Mouse (Mus musculus): ENCODE measurements around the gene Oas1d. TPM values are rescaled to one million over a fixed set of nuclear protein-coding genes. Genes with fewer than 3 reads are reported as not detected.
"Not testable (repeated sequence)": the region's sequence is repeated elsewhere in the genome, so short reads cannot be mapped to it uniquely, and the experiment has no call there.

Gene Oas1d
- polyA plus RNA-seq (2015; fragmentation: Nextera tagmentation; extraction: Ambion mirVana): 0.14 TPM in 1 of 2 replicates, not detected in the other

- H3K4me3 ChIP-seq; H3K27ac ChIP-seq (replicated peaks); ATAC-seq (ENCODE audit: low FRiP score, low read depth); H3K36me3 ChIP-seq; H3K27me3 ChIP-seq; H3K4me1 ChIP-seq (replicated peaks); H3K4me2 ChIP-seq; H3K9ac ChIP-seq; H3K9me3 ChIP-seq: not testable (repeated sequence)
- whole genome bisulfite sequencing: 55% methylated on average over 8 of the region's 8 CpGs
Observed at GRCm38 (mm10) chr5:120914204-120914603, at the start of gene Oas1d. Oas1d (plus strand) TSS chr5:120914536.

- H3K4me1 ChIP-seq (replicated peaks): no peaks in the 10 kb centered on the region
- whole genome bisulfite sequencing: 80% methylated on average over 3 of the region's 3 CpGs
- no peaks in the 10 kb centered on the region for H3K36me3 ChIP-seq
- no peak overlapping the region for H3K4me2 ChIP-seq
- H3K9me3 ChIP-seq: no peaks in the 10 kb centered on the region
- no peak overlapping the region for H3K4me3 ChIP-seq
- no peak for ATAC-seq (ENCODE audit: low FRiP score, low read depth)
- H3K27ac ChIP-seq (replicated peaks): no peak overlapping the region
- no peak overlapping the region for H3K9ac ChIP-seq
- no peaks in the 10 kb centered on the region for H3K27me3 ChIP-seq
Observed at GRCm38 (mm10) chr5:120865336-120865860, 48.9 kb upstream of the Oas1d start.

GRCm38 (mm10) chr5:120869436-120870015 lies 44.8 kb upstream of the Oas1d start:
- Histone ChIP-seq H3K4me1 (replicated peaks) (no peaks in the 10 kb centered on the region), H3K4me2 (no peak overlapping the region), H3K9ac (no peak overlapping the region), H3K36me3 (no peaks in the 10 kb centered on the region), H3K27ac (replicated peaks) (no peak overlapping the region), H3K4me3 (no peak overlapping the region), H3K9me3 (no peaks in the 10 kb centered on the region), H3K27me3 (no peaks in the 10 kb centered on the region)
- 81% methylated on average over 7 of the region's 7 CpGs for WGBS
- ATAC-seq (ENCODE audit: low FRiP score, low read depth): no peak

- no peak overlapping the region for H3K9ac ChIP-seq
- H3K4me3 ChIP-seq: no peak overlapping the region
- ATAC-seq (ENCODE audit: low FRiP score, low read depth): no peak
- no peaks in the 10 kb centered on the region for H3K27me3 ChIP-seq
- no peak overlapping the region for H3K4me2 ChIP-seq
- no peaks in the 10 kb centered on the region for H3K9me3 ChIP-seq
- WGBS: 65% methylated on average over 3 of the region's 3 CpGs
- H3K4me1 ChIP-seq (replicated peaks): no peaks in the 10 kb centered on the region
- H3K27ac ChIP-seq (replicated peaks): no peak overlapping the region
- no peaks in the 10 kb centered on the region for H3K36me3 ChIP-seq
Observed at GRCm38 (mm10) chr5:120870081-120870480, 44.3 kb upstream of the Oas1d start.

- H3K9me3 ChIP-seq: no peaks in the 10 kb centered on the region
- H3K4me3 ChIP-seq: no peak overlapping the region
- H3K9ac ChIP-seq: no peak overlapping the region
- H3K4me1 ChIP-seq (replicated peaks): no peaks in the 10 kb centered on the region
- no peak for ATAC-seq (ENCODE audit: low FRiP score, low read depth)
- 84% methylated on average over 7 of the region's 7 CpGs for WGBS
- H3K36me3 ChIP-seq: no peaks in the 10 kb centered on the region
- no peak overlapping the region for H3K4me2 ChIP-seq
- no peaks in the 10 kb centered on the region for H3K27me3 ChIP-seq
- no peak overlapping the region for H3K27ac ChIP-seq (replicated peaks)
Observed at GRCm38 (mm10) chr5:120870782-120871181, 43.6 kb upstream of the Oas1d start.

GRCm38 (mm10) chr5:120871469-120871868 lies 42.9 kb upstream of the Oas1d start:
- no peaks in the 10 kb centered on the region for H3K36me3 ChIP-seq
- H3K27me3 ChIP-seq: no peaks in the 10 kb centered on the region
- H3K4me1 ChIP-seq (replicated peaks): no peaks in the 10 kb centered on the region
- H3K27ac ChIP-seq (replicated peaks): no peak overlapping the region
- H3K9me3 ChIP-seq: no peaks in the 10 kb centered on the region
- no peak for ATAC-seq (ENCODE audit: low FRiP score, low read depth)
- 60% methylated on average over 2 of the region's 2 CpGs for WGBS
- H3K4me3 ChIP-seq: no peak overlapping the region
- H3K9ac ChIP-seq: no peak overlapping the region
- no peak overlapping the region for H3K4me2 ChIP-seq

- not testable (repeated sequence) for H3K4me3 ChIP-seq; H3K27me3 ChIP-seq; ATAC-seq (ENCODE audit: low FRiP score, low read depth); H3K27ac ChIP-seq (replicated peaks); H3K36me3 ChIP-seq; H3K9me3 ChIP-seq; H3K4me1 ChIP-seq (replicated peaks); H3K4me2 ChIP-seq; H3K9ac ChIP-seq
- 70% methylated on average over 2 of the region's 3 CpGs for WGBS
Observed at GRCm38 (mm10) chr5:120876839-120877238, 37.5 kb upstream of the Oas1d start.

GRCm38 (mm10) chr5:120877407-120877806 lies 36.9 kb upstream of the Oas1d start:
- H3K4me1 ChIP-seq (replicated peaks); H3K27ac ChIP-seq (replicated peaks); H3K4me2 ChIP-seq; H3K9me3 ChIP-seq; H3K36me3 ChIP-seq; H3K4me3 ChIP-seq; H3K27me3 ChIP-seq; ATAC-seq (ENCODE audit: low FRiP score, low read depth); H3K9ac ChIP-seq: not testable (repeated sequence)
- 80% methylated on average over 2 of the region's 2 CpGs for WGBS

- WGBS: 65% methylated on average over 2 of the region's 2 CpGs
- not testable (repeated sequence) for H3K4me2 ChIP-seq; H3K9me3 ChIP-seq; H3K27me3 ChIP-seq; H3K4me1 ChIP-seq (replicated peaks); ATAC-seq (ENCODE audit: low FRiP score, low read depth); H3K36me3 ChIP-seq; H3K9ac ChIP-seq; H3K4me3 ChIP-seq; H3K27ac ChIP-seq (replicated peaks)
Observed at GRCm38 (mm10) chr5:120878803-120879202, 35.5 kb upstream of the Oas1d start.

GRCm38 (mm10) chr5:120881681-120882080 lies 32.7 kb upstream of the Oas1d start:
- not testable (repeated sequence) for H3K9me3 ChIP-seq; H3K4me2 ChIP-seq; H3K27me3 ChIP-seq; H3K36me3 ChIP-seq; ATAC-seq (ENCODE audit: low FRiP score, low read depth); H3K4me1 ChIP-seq (replicated peaks); H3K4me3 ChIP-seq; H3K27ac ChIP-seq (replicated peaks); H3K9ac ChIP-seq
- 97% methylated on average over 6 of the region's 6 CpGs for WGBS

- not testable (repeated sequence) for H3K27ac ChIP-seq (replicated peaks); H3K9me3 ChIP-seq; H3K4me3 ChIP-seq; ATAC-seq (ENCODE audit: low FRiP score, low read depth); H3K36me3 ChIP-seq; H3K4me2 ChIP-seq; H3K27me3 ChIP-seq; H3K9ac ChIP-seq; H3K4me1 ChIP-seq (replicated peaks)
- 35% methylated on average over 6 of the region's 9 CpGs for WGBS
Observed at GRCm38 (mm10) chr5:120887413-120887812, 26.9 kb upstream of the Oas1d start, which contains the start of gene Oas1g. Oas1g (minus strand) TSS chr5:120887613.

- Histone ChIP-seq H3K27ac (replicated peaks) (no peak overlapping the region), H3K4me2 (no peak overlapping the region), H3K9ac (no peak overlapping the region), H3K27me3 (no peaks in the 10 kb centered on the region), H3K36me3 (no peaks in the 10 kb centered on the region), H3K4me3 (no peak overlapping the region), H3K9me3 (no peaks in the 10 kb centered on the region), H3K4me1 (replicated peaks) (no peaks in the 10 kb centered on the region)
- WGBS: 53% methylated on average over 6 of the region's 6 CpGs
- ATAC-seq (ENCODE audit: low FRiP score, low read depth): no peak
Observed at GRCm38 (mm10) chr5:120887831-120888230, 26.5 kb upstream of the Oas1d start.

GRCm38 (mm10) chr5:120888294-120888815 lies 26.0 kb upstream of the Oas1d start:
- not testable (repeated sequence) for H3K4me3 ChIP-seq; H3K27ac ChIP-seq (replicated peaks); H3K4me2 ChIP-seq; H3K27me3 ChIP-seq; H3K36me3 ChIP-seq; H3K4me1 ChIP-seq (replicated peaks); H3K9me3 ChIP-seq; H3K9ac ChIP-seq; ATAC-seq (ENCODE audit: low FRiP score, low read depth)
- 38% methylated on average over 4 of the region's 4 CpGs for WGBS

Data from hindbrain, embryonic 15.5 days (tissue).